Mouse (Mus musculus) testis, adult 2 months (tissue): ENCODE measurements at regions not wholly inside any gene's neighbourhood (a gene's known extent, or its start where the extent isn't known, plus 50 kb on each side); places are given as distances from the start of the nearest gene placed in this dataset.

Experiments
- CTCF ChIP-seq: fragments of 200-500 bp; IDR thresholded peaks from 2 replicates; pipeline ENCODE4 v1.5.1; 2012; ENCODE audit warnings: low read depth, mild to moderate bottlenecking, inconsistent platforms, low read length, moderate library complexity; ENCODE audit not compliant: control insufficient read depth, insufficient read depth, insufficient replicate concordance
- POLR2A ChIP-seq: fragments of 200-500 bp; IDR thresholded peaks from 2 replicates; pipeline ENCODE4 v1.6.1; 2012; ENCODE audit warnings: low read depth, mild to moderate bottlenecking, inconsistent platforms, low read length, moderate library complexity; ENCODE audit not compliant: control insufficient read depth

DNA sequence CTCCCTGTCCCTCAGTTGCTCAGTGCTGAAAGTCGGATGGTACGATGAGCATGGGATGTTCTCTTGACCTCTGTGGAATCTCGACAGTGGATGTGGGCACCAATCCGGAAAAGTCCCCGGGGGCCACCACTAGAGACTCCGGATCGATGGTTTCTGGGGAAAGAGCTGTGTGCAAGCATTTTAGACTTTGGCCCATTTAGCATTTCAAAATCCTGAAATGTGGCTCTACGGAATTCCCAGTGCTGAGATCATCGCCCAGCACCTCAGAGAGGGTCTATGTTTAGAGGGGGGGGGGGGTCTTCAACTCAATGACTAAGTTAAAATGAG lies 68.6 kb downstream of the Tomm20 start:
- TF ChIP-seq POLR2A: no peak
- no peak for TF ChIP-seq CTCF
